ENCODE assay signal across 13 mouse cellular contexts in the genomic region with DNA sequence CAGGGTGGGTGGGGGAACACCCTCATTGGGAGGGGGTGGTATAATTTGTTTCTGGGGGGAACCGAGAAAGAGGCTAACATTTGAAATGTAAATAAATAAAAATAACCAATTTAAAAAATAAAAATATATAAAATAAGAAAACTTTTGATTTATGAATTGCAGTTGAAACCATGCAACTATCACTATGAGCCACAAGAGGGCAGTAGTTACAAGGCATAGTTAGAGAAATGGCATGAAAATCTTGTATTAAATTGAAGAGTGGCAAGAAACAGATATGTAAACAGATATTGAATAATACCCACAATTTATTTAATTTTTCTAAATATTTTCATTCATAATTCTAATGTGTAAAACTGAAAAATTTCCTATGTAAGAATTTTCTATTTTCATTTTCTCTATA. TPM values are rescaled to one million over a fixed set of nuclear protein-coding genes. Genes with fewer than 3 reads are reported as not detected.
A peak's percentile ranks its signal among the peaks of the same experiment; 100 is the strongest.
DNase-seq lines count a peak whose midpoint lies in the region; ATAC-seq and TF ChIP-seq lines count a peak whose summit lies in the region.
"Had no signal": no experiment of that assay in that cellular context is flagged by ENCODE, and none has a peak within 500 bp of the region (broad histone marks: within the 10 kb centered on the region; RNA-seq: fewer than 3 reads in every experiment).

No protein-coding gene starts in this region.

- peak; percentile 60 for DNase-seq in forebrain, embryonic 14.5 days (ENCODE audit: low spot score)
- no peak for DNase-seq in forebrain, embryonic 11.5 days (ENCODE audit: low spot score)
- DNase-seq in liver, embryonic 14.5 days (ENCODE audit: low read depth in 3 of 3, low spot score in 3 of 3), result no peak
- DNase-seq in liver, embryonic 11.5 days (ENCODE audit: low spot score), result no peak
- peak; percentile 33 for DNase-seq in MEL (ENCODE audit: low read depth, low spot score)
- no peak for DNase-seq in spleen, adult 18-20 months
- no peak for DNase-seq in ovary, postnatal 14 days (ENCODE audit: low spot score)
- DNase-seq: heart, adult 18-20 months; kidney, adult 18-20 months; left cerebral cortex, postnatal 4 days had no signal

- no peaks in the 10 kb centered on the region for H3K9me3 ChIP-seq in forebrain, embryonic 14.5 days (replicated peaks; ENCODE audit: control insufficient read depth, low read length)
- H3K9me3 ChIP-seq in forebrain, embryonic 11.5 days (ENCODE audit: control insufficient read depth, low read length), result no peaks in the 10 kb centered on the region
- no peaks in the 10 kb centered on the region for H3K9me3 ChIP-seq in liver, embryonic 14.5 days (ENCODE audit: control insufficient read depth, low read length)
- H3K9me3 ChIP-seq in liver, embryonic 11.5 days (ENCODE audit: control insufficient read depth, low read length), result no peaks in the 10 kb centered on the region
- H3K9me3 ChIP-seq in MEL (replicated peaks; ENCODE audit: insufficient read depth, low read length), result no peaks in the 10 kb centered on the region
- H3K9me3 ChIP-seq: midbrain, embryonic 12.5 days had no signal

- TF ChIP-seq EP300 in liver, embryonic 14.5 days (IDR thresholded peaks at IDR 0.05; ENCODE audit: low read depth), result no peak
- no peak for TF ChIP-seq EP300 in MEL (IDR thresholded peaks at IDR 0.05; ENCODE audit: low read depth in 1 of 2, low read length in 2 of 2)

- no peak for TF ChIP-seq POLR2A in MEL (IDR thresholded peaks at IDR 0.05; ENCODE audit: control insufficient read depth in 1 of 2, insufficient read depth in 1 of 2, low read depth in 1 of 2, low read length in 2 of 2, poor library complexity in 1 of 2)

- H3K4me3 ChIP-seq in forebrain, embryonic 14.5 days (ENCODE audit: low read depth, low read length), result no peak overlapping the region
- H3K4me3 ChIP-seq in forebrain, embryonic 11.5 days (ENCODE audit: low read depth, low read length), result no peak overlapping the region
- H3K4me3 ChIP-seq in liver, embryonic 14.5 days (ENCODE audit: insufficient read depth in 1 of 2, low read depth in 2 of 2, low read length in 2 of 2), result no peak overlapping the region
- no peak overlapping the region for H3K4me3 ChIP-seq in liver, embryonic 11.5 days (ENCODE audit: low read depth, low read length)
- H3K4me3 ChIP-seq in MEL (ENCODE audit: control insufficient read depth in 1 of 2, insufficient read depth in 1 of 2, low read depth in 2 of 2, low read length in 2 of 2), result no peak overlapping the region
- H3K4me3 ChIP-seq: midbrain, embryonic 12.5 days had no signal

- no peak overlapping the region for H3K4me2 ChIP-seq in forebrain, embryonic 14.5 days (ENCODE audit: low read length)
- H3K4me2 ChIP-seq in forebrain, embryonic 11.5 days (ENCODE audit: low read depth, low read length, severe bottlenecking), result no peak overlapping the region
- H3K4me2 ChIP-seq in liver, embryonic 14.5 days (ENCODE audit: low read depth), result no peak overlapping the region
- H3K4me2 ChIP-seq in liver, embryonic 11.5 days, result no peak overlapping the region
- H3K4me2 ChIP-seq: midbrain, embryonic 12.5 days had no signal

- H3K4me1 ChIP-seq in forebrain, embryonic 14.5 days (ENCODE audit: control insufficient read depth, insufficient read depth, low read length), result no peaks in the 10 kb centered on the region
- no peaks in the 10 kb centered on the region for H3K4me1 ChIP-seq in forebrain, embryonic 11.5 days (replicated peaks; ENCODE audit: control insufficient read depth, insufficient read depth, low read length)
- H3K4me1 ChIP-seq in liver, embryonic 14.5 days (replicated peaks; ENCODE audit: control insufficient read depth in 2 of 2, insufficient read depth in 2 of 2, low read length in 1 of 2), result no peaks in the 10 kb centered on the region
- H3K4me1 ChIP-seq in liver, embryonic 11.5 days (replicated peaks; ENCODE audit: control insufficient read depth, insufficient read depth, low read length), result no peaks in the 10 kb centered on the region
- H3K4me1 ChIP-seq in MEL (ENCODE audit: control insufficient read depth in 1 of 2, insufficient read depth in 2 of 2, low read length in 2 of 2), result no peaks in the 10 kb centered on the region
- H3K4me1 ChIP-seq: midbrain, embryonic 12.5 days had no signal

- no peaks in the 10 kb centered on the region for H3K27me3 ChIP-seq in forebrain, embryonic 14.5 days (replicated peaks; ENCODE audit: control insufficient read depth, insufficient read depth, low read length)
- H3K27me3 ChIP-seq in forebrain, embryonic 11.5 days (ENCODE audit: control insufficient read depth, insufficient read depth, low read length), result no peaks in the 10 kb centered on the region
- H3K27me3 ChIP-seq in liver, embryonic 14.5 days (ENCODE audit: control insufficient read depth, insufficient read depth, low read length), result no peaks in the 10 kb centered on the region
- H3K27me3 ChIP-seq in liver, embryonic 11.5 days (replicated peaks; ENCODE audit: control insufficient read depth, insufficient read depth, low read length), result no peaks in the 10 kb centered on the region
- H3K27me3 ChIP-seq in MEL (ENCODE audit: control insufficient read depth in 1 of 2, insufficient read depth in 2 of 2, low read length in 2 of 2), result peaks cover 2 to 4% of the 10 kb centered on the region in 2 experiments; a peak in 2 of 4 replicates
- H3K27me3 ChIP-seq: midbrain, embryonic 12.5 days had no signal

- peak; percentile 41; the same call in 1 of the 2 replicates for TF ChIP-seq CTCF in liver, embryonic 14.5 days (IDR thresholded peaks at IDR 0.05; ENCODE audit: low read depth)
- peak in 2 of 3 experiments; percentile 38 to 59; a peak in 3 of 6 replicates for TF ChIP-seq CTCF in MEL (IDR thresholded peaks at IDR 0.05 in 2 of 3, conservative IDR thresholded peaks at IDR 0.05 in 1 of 3; ENCODE audit: control insufficient read depth in 1 of 3, insufficient read depth in 1 of 3, low read depth in 2 of 3, low read length in 3 of 3, poor library complexity in 1 of 3, severe bottlenecking in 1 of 3)

- no peak overlapping the region for H3K9ac ChIP-seq in forebrain, embryonic 14.5 days (ENCODE audit: low read length)
- H3K9ac ChIP-seq in forebrain, embryonic 11.5 days (ENCODE audit: low read length), result no peak overlapping the region
- no peak overlapping the region for H3K9ac ChIP-seq in liver, embryonic 14.5 days (replicated peaks)
- no peak overlapping the region for H3K9ac ChIP-seq in liver, embryonic 11.5 days (ENCODE audit: low read depth, low read length)
- H3K9ac ChIP-seq in MEL (ENCODE audit: control insufficient read depth, low read depth, low read length, poor library complexity, severe bottlenecking), result no peak overlapping the region
- H3K9ac ChIP-seq: midbrain, embryonic 12.5 days had no signal

- 26% methylated on average over 1 of the region's 1 CpGs for WGBS in forebrain, embryonic 14.5 days
- WGBS in forebrain, embryonic 11.5 days, result 26% methylated on average over 1 of the region's 1 CpGs
- 13% methylated on average over 1 of the region's 1 CpGs for WGBS in liver, embryonic 14.5 days (ENCODE audit: insufficient replicate concordance)
- WGBS in liver, embryonic 11.5 days, result 4% methylated on average over 1 of the region's 1 CpGs

- no peak overlapping the region for H3K27ac ChIP-seq in forebrain, embryonic 14.5 days (ENCODE audit: low read depth, low read length)
- H3K27ac ChIP-seq in forebrain, embryonic 11.5 days (ENCODE audit: low read depth, low read length), result no peak overlapping the region
- H3K27ac ChIP-seq in liver, embryonic 14.5 days, result no peak overlapping the region
- no peak overlapping the region for H3K27ac ChIP-seq in liver, embryonic 11.5 days (ENCODE audit: low read depth, low read length)
- no peak overlapping the region for H3K27ac ChIP-seq in MEL (ENCODE audit: control insufficient read depth, low read depth, low read length)
- H3K27ac ChIP-seq: midbrain, embryonic 12.5 days had no signal

- peak; percentile 75 for TF ChIP-seq RAD21 in MEL (IDR thresholded peaks at IDR 0.05; ENCODE audit: low read depth, low read length)

- ATAC-seq in forebrain, embryonic 14.5 days, result no peak
- ATAC-seq in forebrain, embryonic 11.5 days (replicated peaks; ENCODE audit: low FRiP score), result no peak
- no peak for ATAC-seq in liver, embryonic 14.5 days (ENCODE audit: insufficient read depth)
- no peak for ATAC-seq in liver, embryonic 11.5 days (replicated peaks; ENCODE audit: low FRiP score)
- ATAC-seq in megakaryocyte progenitor cell, adult 5-6 weeks (replicated peaks; ENCODE audit: poor library complexity), result 0 out of 2 replicates have a peak, but pooled peaks have one; percentile 46

- no peaks in the 10 kb centered on the region for H3K79me2 ChIP-seq in MEL (ENCODE audit: control insufficient read depth, insufficient read depth, low read length, poor library complexity)

- H3K36me3 ChIP-seq in forebrain, embryonic 14.5 days (ENCODE audit: control insufficient read depth, insufficient read depth, low read length), result no peaks in the 10 kb centered on the region
- no peaks in the 10 kb centered on the region for H3K36me3 ChIP-seq in forebrain, embryonic 11.5 days (ENCODE audit: control insufficient read depth, insufficient read depth, low read length)
- no peaks in the 10 kb centered on the region for H3K36me3 ChIP-seq in liver, embryonic 14.5 days (replicated peaks; ENCODE audit: control insufficient read depth, insufficient read depth, low read depth)
- no peaks in the 10 kb centered on the region for H3K36me3 ChIP-seq in liver, embryonic 11.5 days (ENCODE audit: control insufficient read depth, insufficient read depth, low read length)
- H3K36me3 ChIP-seq in MEL (ENCODE audit: control insufficient read depth in 1 of 2, insufficient read depth in 2 of 2, low read length in 2 of 2), result no peaks in the 10 kb centered on the region
- H3K36me3 ChIP-seq: midbrain, embryonic 12.5 days had no signal

RNA-seq across cellular contexts. Expression of gene Iqub, which starts 24.5 kb away (rescaled TPM):
- polyA plus RNA-seq in forebrain, embryonic 14.5 days (2014; fragmentation: Nextera tagmentation; extraction: Ambion mirVana), result 2.0 and 2.1 TPM in 2 replicates
- 0.47 and 0.55 TPM in 2 replicates for polyA plus RNA-seq in forebrain, embryonic 11.5 days (2014; fragmentation: Nextera tagmentation; extraction: Ambion mirVana)
- polyA plus RNA-seq in liver, embryonic 14.5 days (2012; rRNA removed), result 0.01 TPM in 1 of 2 replicates, not detected in the other
- not detected in 2 replicates for polyA plus RNA-seq in liver, embryonic 14.5 days (2014; fragmentation: Nextera tagmentation; extraction: Ambion mirVana)
- 0.16 TPM in 1 of 2 replicates, not detected in the other for polyA plus RNA-seq in liver, embryonic 11.5 days (2014; fragmentation: Nextera tagmentation; extraction: Ambion mirVana)
- total RNA-seq in MEL (2012; rRNA removed), result not detected in 2 replicates
- polyA plus RNA-seq in MEL (2012; ENCODE audit: insufficient read depth in 1 of 2, insufficient read length in 2 of 2, low read depth in 1 of 2, low replicate concordance in 2 of 2, missing spikeins in 1 of 2), result not detected
- 0.05 TPM in 1 of 2 replicates, not detected in the other for total RNA-seq in megakaryocyte progenitor cell, adult 5-6 weeks (2015)
- not detected in 2 replicates for total RNA-seq in megakaryocyte progenitor cell, adult 5-6 weeks (2017)

RNA-seq across cellular contexts. Expression of gene Ndufa5, which starts 37.5 kb away (rescaled TPM):
- polyA plus RNA-seq in forebrain, embryonic 14.5 days (2014; fragmentation: Nextera tagmentation; extraction: Ambion mirVana), result 308 and 346 TPM in 2 replicates
- 203 and 232 TPM in 2 replicates for polyA plus RNA-seq in forebrain, embryonic 11.5 days (2014; fragmentation: Nextera tagmentation; extraction: Ambion mirVana)
- 5.2 and 18.6 TPM in 2 replicates for polyA plus RNA-seq in liver, embryonic 14.5 days (2012; rRNA removed)
- 232 and 237 TPM in 2 replicates for polyA plus RNA-seq in liver, embryonic 14.5 days (2014; fragmentation: Nextera tagmentation; extraction: Ambion mirVana)
- polyA plus RNA-seq in liver, embryonic 11.5 days (2014; fragmentation: Nextera tagmentation; extraction: Ambion mirVana), result 343 and 381 TPM in 2 replicates
- 187 and 225 TPM in 2 replicates for total RNA-seq in MEL (2012; rRNA removed)
- 100 to 1,000 TPM in 1 of 2 experiments, not detected in 1; 235 TPM for polyA plus RNA-seq in MEL (2012; ENCODE audit: insufficient read depth in 1 of 2, insufficient read length in 2 of 2, low read depth in 1 of 2, low replicate concordance in 2 of 2, missing spikeins in 1 of 2)
- 127 and 130 TPM in 2 replicates for total RNA-seq in megakaryocyte progenitor cell, adult 5-6 weeks (2015)
- 319 and 343 TPM in 2 replicates for total RNA-seq in megakaryocyte progenitor cell, adult 5-6 weeks (2017)

RNA-seq across cellular contexts. Expression of gene Asb15, which starts 37.6 kb away (rescaled TPM):
- 0.06 TPM in 1 of 2 replicates, not detected in the other for polyA plus RNA-seq in forebrain, embryonic 14.5 days (2014; fragmentation: Nextera tagmentation; extraction: Ambion mirVana)
- not detected in 2 replicates for polyA plus RNA-seq in forebrain, embryonic 11.5 days (2014; fragmentation: Nextera tagmentation; extraction: Ambion mirVana)
- 0.01 TPM in 1 of 2 replicates, not detected in the other for polyA plus RNA-seq in liver, embryonic 14.5 days (2012; rRNA removed)
- polyA plus RNA-seq in liver, embryonic 14.5 days (2014; fragmentation: Nextera tagmentation; extraction: Ambion mirVana), result not detected in 2 replicates
- not detected in 2 replicates for polyA plus RNA-seq in liver, embryonic 11.5 days (2014; fragmentation: Nextera tagmentation; extraction: Ambion mirVana)
- total RNA-seq in MEL (2012; rRNA removed), result not detected in 2 replicates
- not detected for polyA plus RNA-seq in MEL (2012; ENCODE audit: insufficient read depth in 1 of 2, insufficient read length in 2 of 2, low read depth in 1 of 2, low replicate concordance in 2 of 2, missing spikeins in 1 of 2)
- total RNA-seq in megakaryocyte progenitor cell, adult 5-6 weeks (2015), result not detected in 2 replicates
- total RNA-seq in megakaryocyte progenitor cell, adult 5-6 weeks (2017), result not detected in 2 replicates
- total RNA-seq: ES-E14; left cerebral cortex, postnatal 4 days had no signal
- polyA plus RNA-seq: midbrain, embryonic 12.5 days had no signal

Comparison
In these comparisons a context has a peak if more than half of its experiments do, and no peak if none do; other contexts are left out.
1. DNase-seq: peak in forebrain, embryonic 14.5 days (single experiment) and MEL (single experiment); none in forebrain, embryonic 11.5 days (single experiment), liver, embryonic 14.5 days (0 of 3), liver, embryonic 11.5 days (single experiment), spleen, adult 18-20 months (0 of 2) and ovary, postnatal 14 days (single experiment).